Comparison of ENCODE assay signal across 7 mouse cellular contexts in genomic region chr7:45509181-45509882, GRCm38 (mm10). TPM values are rescaled to one million over a fixed set of nuclear protein-coding genes. Genes with fewer than 3 reads are reported as not detected.
A peak's percentile ranks its signal among the peaks of the same experiment; 100 is the strongest.
DNase-seq lines count a peak whose midpoint lies in the region; ATAC-seq and TF ChIP-seq lines count a peak whose summit lies in the region.

No protein-coding gene starts in this region.

- peaks cover 5% of the 10 kb centered on the region; the same call in 1 of the 2 replicates for H3K4me1 ChIP-seq in spleen, adult 2 months (ENCODE audit: control insufficient read depth, insufficient read depth, insufficient read length)
- peaks cover 17% of the 10 kb centered on the region for H3K4me1 ChIP-seq in limb, embryonic 12.5 days (replicated peaks)
- H3K4me1 ChIP-seq in olfactory bulb, adult 2 months (ENCODE audit: control insufficient read depth, insufficient read depth, low read length), result peaks cover 4% of the 10 kb centered on the region; the same call in 1 of the 2 replicates

- TF ChIP-seq CTCF in spleen, adult 2 months (IDR thresholded peaks at IDR 0.05; ENCODE audit: extremely low read depth, insufficient read depth, insufficient read length, insufficient replicate concordance), result no peak
- no peak for TF ChIP-seq CTCF in olfactory bulb, adult 2 months (IDR thresholded peaks at IDR 0.05; ENCODE audit: insufficient read depth, low read depth, low read length)

- H3K4me3 ChIP-seq in spleen, adult 2 months (ENCODE audit: extremely low read depth, insufficient read depth, insufficient read length), result peak overlapping the region; percentile 90
- H3K4me3 ChIP-seq in limb, embryonic 12.5 days (replicated peaks), result peak overlapping the region; percentile 72
- H3K4me3 ChIP-seq in olfactory bulb, adult 2 months (ENCODE audit: insufficient read depth, low read depth, low read length), result peak overlapping the region; percentile 92

- peak overlapping the region; percentile 84 for H3K9ac ChIP-seq in limb, embryonic 12.5 days (replicated peaks)

- H3K27me3 ChIP-seq in spleen, adult 2 months (ENCODE audit: control insufficient read depth, insufficient read depth, low read length), result no peaks in the 10 kb centered on the region
- no peaks in the 10 kb centered on the region for H3K27me3 ChIP-seq in limb, embryonic 12.5 days

- TF ChIP-seq POLR2A in spleen, adult 2 months (IDR thresholded peaks at IDR 0.05; ENCODE audit: low read depth, low read length), result no peak
- no peak for TF ChIP-seq POLR2A in olfactory bulb, adult 2 months (IDR thresholded peaks at IDR 0.05; ENCODE audit: insufficient read depth, low read depth, low read length)

- peaks cover 3% of the 10 kb centered on the region; the same call in 1 of the 2 replicates for H3K36me3 ChIP-seq in spleen, adult 2 months (ENCODE audit: control insufficient read depth, insufficient read depth, low read length)
- peaks cover 38% of the 10 kb centered on the region for H3K36me3 ChIP-seq in limb, embryonic 12.5 days

- H3K27ac ChIP-seq in spleen, adult 2 months (ENCODE audit: insufficient read depth, low read length), result peak overlapping the region; percentile 88; the same call in 1 of the 2 replicates
- H3K27ac ChIP-seq in limb, embryonic 12.5 days, result peak overlapping the region; percentile 92; the same call in 1 of the 2 replicates
- H3K27ac ChIP-seq in olfactory bulb, adult 2 months (ENCODE audit: insufficient read depth, low read depth, low read length), result no peak overlapping the region

- WGBS in spleen, adult 2 months, result 16% methylated on average over 19 of the region's 19 CpGs
- 33% methylated on average over 19 of the region's 19 CpGs for WGBS in limb, embryonic 12.5 days
- 19% methylated on average over 19 of the region's 19 CpGs for WGBS in olfactory bulb, adult 2 months

- H3K9me3 ChIP-seq in limb, embryonic 12.5 days, result no peaks in the 10 kb centered on the region

- peak; percentile 54 for ATAC-seq in erythroblast, adult 5-6 weeks (replicated peaks; ENCODE audit: low FRiP score, poor library complexity, severe bottlenecking)
- peak; percentile 17; the same call in 1 of the 2 replicates for ATAC-seq in limb, embryonic 12.5 days (ENCODE audit: insufficient number of reproducible peaks, insufficient read depth, low FRiP score, low TSS enrichment, low read depth)
- no peak for ATAC-seq in granulocyte monocyte progenitor cell, adult 5-6 weeks (replicated peaks; ENCODE audit: poor library complexity, severe bottlenecking)

- peak overlapping the region; percentile 99 for H3K4me2 ChIP-seq in limb, embryonic 12.5 days

- DNase-seq in spleen, adult 2 months (ENCODE audit: low read depth in 1 of 2, low spot score in 2 of 2), result no peak
- no peak for DNase-seq in spleen, postnatal 36 days (ENCODE audit: low spot score in 2 of 2)
- DNase-seq in T-cell, adult 2 months (ENCODE audit: low spot score), result no peak

RNA-seq across cellular contexts. Expression of gene Nucb1, which starts 0.9 kb away (rescaled TPM):
- polyA plus RNA-seq in spleen, adult 2 months (2012; rRNA removed), result 171 and 188 TPM in 2 replicates
- total RNA-seq in erythroblast, adult 5-6 weeks (2015; ENCODE audit: low replicate concordance), result 83.0 and 88.6 TPM in 2 replicates
- 487 and 671 TPM in 2 replicates for total RNA-seq in erythroblast, adult 5-6 weeks (2017; ENCODE audit: low replicate concordance)
- polyA plus RNA-seq in limb, embryonic 12.5 days (2016; fragmentation: Nextera tagmentation; extraction: Ambion mirVana), result 149 and 160 TPM in 2 replicates
- not detected in 2 replicates for polyA plus RNA-seq in olfactory bulb, adult 2 months (2012; ENCODE audit: insufficient read depth, insufficient read length, low replicate concordance, missing spikeins)
- 184 and 207 TPM in 2 replicates for total RNA-seq in granulocyte monocyte progenitor cell, adult 5-6 weeks (2014; fragmentation: Nextera tagmentation)
- total RNA-seq in granulocyte monocyte progenitor cell, adult 5-6 weeks (2017), result 316 and 398 TPM in 2 replicates

RNA-seq across cellular contexts. Expression of gene Ppp1r15a, which starts 16.7 kb away (rescaled TPM):
- polyA plus RNA-seq in spleen, adult 2 months (2012; rRNA removed), result 99.5 and 119 TPM in 2 replicates
- total RNA-seq in erythroblast, adult 5-6 weeks (2015; ENCODE audit: low replicate concordance), result 1,095 and 1,392 TPM in 2 replicates
- 1,351 and 1,490 TPM in 2 replicates for total RNA-seq in erythroblast, adult 5-6 weeks (2017; ENCODE audit: low replicate concordance)
- 26.0 and 27.1 TPM in 2 replicates for polyA plus RNA-seq in limb, embryonic 12.5 days (2016; fragmentation: Nextera tagmentation; extraction: Ambion mirVana)
- not detected in 2 replicates for polyA plus RNA-seq in olfactory bulb, adult 2 months (2012; ENCODE audit: insufficient read depth, insufficient read length, low replicate concordance, missing spikeins)
- 8.3 and 22.1 TPM in 2 replicates for total RNA-seq in granulocyte monocyte progenitor cell, adult 5-6 weeks (2014; fragmentation: Nextera tagmentation)
- total RNA-seq in granulocyte monocyte progenitor cell, adult 5-6 weeks (2017), result 51.1 and 54.9 TPM in 2 replicates

RNA-seq across cellular contexts. Expression of gene Plekha4, which starts 16.8 kb away (rescaled TPM):
- 6.5 and 7.2 TPM in 2 replicates for polyA plus RNA-seq in spleen, adult 2 months (2012; rRNA removed)
- 1.3 TPM in 1 of 2 replicates, not detected in the other for total RNA-seq in erythroblast, adult 5-6 weeks (2015; ENCODE audit: low replicate concordance)
- 2.8 and 9.9 TPM in 2 replicates for total RNA-seq in erythroblast, adult 5-6 weeks (2017; ENCODE audit: low replicate concordance)
- polyA plus RNA-seq in limb, embryonic 12.5 days (2016; fragmentation: Nextera tagmentation; extraction: Ambion mirVana), result 1.4 TPM in 2 replicates
- not detected in 2 replicates for polyA plus RNA-seq in olfactory bulb, adult 2 months (2012; ENCODE audit: insufficient read depth, insufficient read length, low replicate concordance, missing spikeins)
- total RNA-seq in granulocyte monocyte progenitor cell, adult 5-6 weeks (2014; fragmentation: Nextera tagmentation), result not detected in 2 replicates
- total RNA-seq in granulocyte monocyte progenitor cell, adult 5-6 weeks (2017), result 0.26 TPM in 1 of 2 replicates, not detected in the other

RNA-seq across cellular contexts. Expression of gene Dhdh, which starts 20.7 kb away (rescaled TPM):
- polyA plus RNA-seq in spleen, adult 2 months (2012; rRNA removed), result 1.5 and 1.6 TPM in 2 replicates
- total RNA-seq in erythroblast, adult 5-6 weeks (2015; ENCODE audit: low replicate concordance), result 3.3 TPM in 2 replicates
- 2.1 and 2.3 TPM in 2 replicates for total RNA-seq in erythroblast, adult 5-6 weeks (2017; ENCODE audit: low replicate concordance)
- polyA plus RNA-seq in limb, embryonic 12.5 days (2016; fragmentation: Nextera tagmentation; extraction: Ambion mirVana), result 3.2 and 3.3 TPM in 2 replicates
- polyA plus RNA-seq in olfactory bulb, adult 2 months (2012; ENCODE audit: insufficient read depth, insufficient read length, low replicate concordance, missing spikeins), result not detected in 2 replicates
- 29.3 and 31.1 TPM in 2 replicates for total RNA-seq in granulocyte monocyte progenitor cell, adult 5-6 weeks (2014; fragmentation: Nextera tagmentation)
- total RNA-seq in granulocyte monocyte progenitor cell, adult 5-6 weeks (2017), result 18.4 and 20.2 TPM in 2 replicates

RNA-seq across cellular contexts. Expression of gene Gm45808, which starts 22.7 kb away (rescaled TPM):
- 0.13 TPM in 1 of 2 replicates, not detected in the other for polyA plus RNA-seq in spleen, adult 2 months (2012; rRNA removed)
- not detected in 2 replicates for total RNA-seq in erythroblast, adult 5-6 weeks (2015; ENCODE audit: low replicate concordance)
- total RNA-seq in erythroblast, adult 5-6 weeks (2017; ENCODE audit: low replicate concordance), result not detected in 2 replicates
- not detected in 2 replicates for polyA plus RNA-seq in limb, embryonic 12.5 days (2016; fragmentation: Nextera tagmentation; extraction: Ambion mirVana)
- polyA plus RNA-seq in olfactory bulb, adult 2 months (2012; ENCODE audit: insufficient read depth, insufficient read length, low replicate concordance, missing spikeins), result not detected in 2 replicates
- not detected in 2 replicates for total RNA-seq in granulocyte monocyte progenitor cell, adult 5-6 weeks (2014; fragmentation: Nextera tagmentation)
- total RNA-seq in granulocyte monocyte progenitor cell, adult 5-6 weeks (2017), result not detected in 2 replicates

Comparison
In these comparisons a context has a peak if more than half of its experiments do, and no peak if none do; other contexts are left out.
1. RNA of gene Ppp1r15a, which starts 16.7 kb away (polyA plus RNA-seq): 99.5 to 119 TPM in spleen, adult 2 months and 26.0 to 27.1 TPM in limb, embryonic 12.5 days; not detected in olfactory bulb, adult 2 months; every median in the first group is over 10 times any median in the second.
2. Peak in every context shown above with its lines, with median percentiles within 50 percentile points of each other: H3K4me3 ChIP-seq.